22 mouse cellular contexts compared by ENCODE assay signal in genomic region chr2:140202573-140202972, GRCm38 (mm10). TPM values are rescaled to one million over a fixed set of nuclear protein-coding genes. Genes with fewer than 3 reads are reported as not detected.
DNase-seq lines count a peak whose midpoint lies in the region; ATAC-seq and TF ChIP-seq lines count a peak whose summit lies in the region.
"Had no signal": no experiment of that assay in that cellular context is flagged by ENCODE, and none has a peak within 500 bp of the region (broad histone marks: within the 10 kb centered on the region; RNA-seq: fewer than 3 reads in every experiment).

No protein-coding gene starts in this region.

- no peak overlapping the region for H3K9ac ChIP-seq in heart, embryonic 12.5 days
- H3K9ac ChIP-seq: hindbrain, embryonic 14.5 days had no signal

- H3K4me3 ChIP-seq in layer of hippocampus, adult 2 months: no peak overlapping the region
- no peak overlapping the region for H3K4me3 ChIP-seq in heart, embryonic 12.5 days
- no peak overlapping the region for H3K4me3 ChIP-seq in kidney, adult 2 months (ENCODE audit: insufficient read depth, low read depth, low read length)
- H3K4me3 ChIP-seq: forebrain, embryonic 10.5 days had no signal

- TF ChIP-seq CTCF in layer of hippocampus, adult 2 months (conservative IDR thresholded peaks at IDR 0.05): no peak
- TF ChIP-seq CTCF in kidney, adult 2 months (conservative IDR thresholded peaks at IDR 0.05; ENCODE audit: insufficient read depth, insufficient read length, low read depth, low read length): no peak

- H3K4me1 ChIP-seq in heart, embryonic 12.5 days (replicated peaks): peaks cover 15% of the 10 kb centered on the region; the same call in 1 of the 2 replicates
- no peaks in the 10 kb centered on the region for H3K4me1 ChIP-seq in kidney, adult 2 months (ENCODE audit: control insufficient read depth, insufficient read depth, low read length)
- H3K4me1 ChIP-seq: forebrain, embryonic 10.5 days had no signal

- ATAC-seq in common myeloid progenitor, adult 5-6 weeks (replicated peaks; ENCODE audit: low read depth, poor library complexity, severe bottlenecking): 0 out of 2 replicates have a peak, but pooled peaks have one; percentile 18
- peak; percentile 57; the same call in 1 of the 2 replicates for ATAC-seq in heart, embryonic 12.5 days (ENCODE audit: insufficient number of reproducible peaks, low FRiP score)
- peak; percentile 77 for ATAC-seq in megakaryocyte progenitor cell, adult 5-6 weeks (replicated peaks; ENCODE audit: poor library complexity)
- ATAC-seq: activated CD4-positive, CD25-positive, alpha-beta regulatory T cell, adult 4 months had no signal

- TF ChIP-seq POLR2A in kidney, adult 2 months (IDR thresholded peaks at IDR 0.05; ENCODE audit: low read depth, low read length): no peak

- peak overlapping the region; percentile 30 for H3K4me2 ChIP-seq in heart, embryonic 12.5 days
- H3K4me2 ChIP-seq: hindbrain, embryonic 14.5 days had no signal

- peak overlapping the region; percentile 78 for H3K27ac ChIP-seq in layer of hippocampus, adult 2 months
- H3K27ac ChIP-seq in heart, embryonic 12.5 days (ENCODE audit: poor library complexity, severe bottlenecking): peak overlapping the region; percentile 68
- H3K27ac ChIP-seq in kidney, adult 2 months (ENCODE audit: insufficient read depth, low read depth, low read length): no peak overlapping the region
- H3K27ac ChIP-seq: forebrain, embryonic 10.5 days; hindbrain, embryonic 14.5 days had no signal

- peaks cover 39% of the 10 kb centered on the region for H3K36me3 ChIP-seq in heart, embryonic 12.5 days
- H3K36me3 ChIP-seq in kidney, adult 2 months (ENCODE audit: control insufficient read depth, insufficient read depth, low read length): peaks cover 3% of the 10 kb centered on the region

- no peaks in the 10 kb centered on the region for H3K9me3 ChIP-seq in heart, embryonic 12.5 days (replicated peaks)
- H3K9me3 ChIP-seq: forebrain, embryonic 10.5 days had no signal

- 39% methylated on average over 5 of the region's 5 CpGs for WGBS in heart, embryonic 12.5 days
- 84% methylated on average over 5 of the region's 5 CpGs for WGBS in kidney, adult 2 months

- no peak for DNase-seq in layer of hippocampus, adult 2 months (ENCODE audit: low spot score in 2 of 2)
- no peak for DNase-seq in layer of hippocampus, postnatal 14 days (ENCODE audit: low spot score in 2 of 2)
- no peak for DNase-seq in adrenal gland, postnatal 25 days
- no peak for DNase-seq in cerebellum, adult 9-11 months
- no peak for DNase-seq in kidney, adult 2 months
- DNase-seq: cerebellum, adult 9-10 months; kidney, adult 18-20 months had no signal

- H3K27me3 ChIP-seq in heart, embryonic 12.5 days (replicated peaks): no peaks in the 10 kb centered on the region
- no peaks in the 10 kb centered on the region for H3K27me3 ChIP-seq in kidney, adult 2 months (replicated peaks; ENCODE audit: control insufficient read depth, insufficient read depth, low read length)

RNA-seq across cellular contexts. Expression of gene Ndufaf5, which starts 32.1 kb away (rescaled TPM):
- total RNA-seq in layer of hippocampus, adult 2 months (2021): 10 to 100 TPM; 50.3 to 54.6 TPM
- 10 to 100 TPM; 45.1 to 46.5 TPM for total RNA-seq in layer of hippocampus, postnatal 14 days (2021)
- total RNA-seq in common myeloid progenitor, adult 5-6 weeks (2017): 23.1 and 34.8 TPM in 2 replicates
- 34.0 and 34.3 TPM in 2 replicates for polyA plus RNA-seq in heart, embryonic 12.5 days (2016; fragmentation: Nextera tagmentation; extraction: Ambion mirVana)
- total RNA-seq in megakaryocyte progenitor cell, adult 5-6 weeks (2015): 12.0 and 21.1 TPM in 2 replicates
- 20.9 and 28.1 TPM in 2 replicates for total RNA-seq in megakaryocyte progenitor cell, adult 5-6 weeks (2017)
- total RNA-seq in adrenal gland, postnatal 25 days (2021): 19.1 and 22.0 TPM in 2 replicates
- 10.4 and 10.9 TPM in 2 replicates for polyA plus RNA-seq in kidney, adult 2 months (2012; rRNA removed)

RNA-seq across cellular contexts. Expression of gene Esf1, which starts 32.2 kb away (rescaled TPM):
- total RNA-seq in layer of hippocampus, adult 2 months (2021): 10 to 100 TPM; 20.0 to 23.5 TPM
- 10 to 100 TPM; 18.9 to 21.3 TPM for total RNA-seq in layer of hippocampus, postnatal 14 days (2021)
- 97.0 and 119 TPM in 2 replicates for total RNA-seq in common myeloid progenitor, adult 5-6 weeks (2017)
- polyA plus RNA-seq in heart, embryonic 12.5 days (2016; fragmentation: Nextera tagmentation; extraction: Ambion mirVana): 20.1 and 20.4 TPM in 2 replicates
- total RNA-seq in megakaryocyte progenitor cell, adult 5-6 weeks (2015): 42.8 and 43.7 TPM in 2 replicates
- total RNA-seq in megakaryocyte progenitor cell, adult 5-6 weeks (2017): 46.9 and 69.0 TPM in 2 replicates
- 22.8 TPM in 2 replicates for total RNA-seq in adrenal gland, postnatal 25 days (2021)
- polyA plus RNA-seq in kidney, adult 2 months (2012; rRNA removed): 1.0 and 1.4 TPM in 2 replicates

RNA-seq across cellular contexts. Expression of gene Gm17374, which starts 50.7 kb away (rescaled TPM):
- total RNA-seq in layer of hippocampus, adult 2 months (2021): not detected
- total RNA-seq in layer of hippocampus, postnatal 14 days (2021): not detected
- not detected in 2 replicates for total RNA-seq in common myeloid progenitor, adult 5-6 weeks (2017)
- not detected in 2 replicates for polyA plus RNA-seq in heart, embryonic 12.5 days (2016; fragmentation: Nextera tagmentation; extraction: Ambion mirVana)
- total RNA-seq in megakaryocyte progenitor cell, adult 5-6 weeks (2015): not detected in 2 replicates
- not detected in 2 replicates for total RNA-seq in megakaryocyte progenitor cell, adult 5-6 weeks (2017)
- total RNA-seq in adrenal gland, postnatal 25 days (2021): not detected in 2 replicates
- not detected in 2 replicates for polyA plus RNA-seq in kidney, adult 2 months (2012; rRNA removed)
- total RNA-seq: gastrocnemius, adult 18-20 months; layer of hippocampus, postnatal 10 days; midbrain, postnatal 0 days had no signal
- polyA plus RNA-seq: activated CD4-positive, CD25-positive, alpha-beta regulatory T cell, adult 4 months; brain, embryonic 14.5 days; embryonic facial prominence, embryonic 11.5 days; forebrain, embryonic 10.5 days; hindbrain, embryonic 14.5 days; limb, embryonic 14.5 days; midbrain, postnatal 0 days; neural tube, embryonic 14.5 days; small intestine, adult 2 months; testis, adult 2 months had no signal

Comparison
In these comparisons a context has a peak if more than half of its experiments do, and no peak if none do; other contexts are left out.
1. ATAC-seq: peak in every context shown above with its lines; median percentile 77 in megakaryocyte progenitor cell, adult 5-6 weeks; 57 in heart, embryonic 12.5 days; 18 in common myeloid progenitor, adult 5-6 weeks.